Mouse (Mus musculus) urinary bladder, adult 2 months (tissue): ENCODE results near the gene Jak1. TPM values are rescaled to one million over a fixed set of nuclear protein-coding genes. Genes with fewer than 3 reads are reported as not detected.

ENCODE experiments used
- DNase-seq: peaks from one replicate; pipeline ENCODE4 v3.0.0; 2022; ENCODE audit warnings: low spot score
- polyA plus RNA-seq: library from polyadenylated mRNA; depleted of rRNA; stranded (reverse); fragments of >200 nt; gene quantifications from 2 replicates; pipeline ENCODE4 v1.2.3, GENCODE M21; 2012

Gene Jak1
- polyA plus RNA-seq, 1 experiment: 64.0 TPM

- peak; percentile 18 for DNase-seq
These were observed 25.5 kb downstream of the Jak1 start for GRCm38 (mm10) chr4:101239313-101240162.

- no peak for DNase-seq
These were observed 26.5 kb downstream of the Jak1 start for GRCm38 (mm10) chr4:101238589-101238988.

GRCm38 (mm10) chr4:101236797-101237196, 28.3 kb downstream of the Jak1 start:
- DNase-seq: no peak

GRCm38 (mm10) chr4:101235964-101236363, 29.1 kb downstream of the Jak1 start:
- no peak for DNase-seq

- no peak for DNase-seq
These were observed 30.3 kb downstream of the Jak1 start for GRCm38 (mm10) chr4:101234753-101235152.

GRCm38 (mm10) chr4:101234332-101234731, 30.8 kb downstream of the Jak1 start:
- DNase-seq: no peak

- DNase-seq: no peak
These were observed 34.5 kb downstream of the Jak1 start for GRCm38 (mm10) chr4:101230621-101231020.

- no peak for DNase-seq
These were observed 37.7 kb downstream of the Jak1 start for GRCm38 (mm10) chr4:101227398-101227797.

- DNase-seq: no peak
These were observed 39.1 kb downstream of the Jak1 start for GRCm38 (mm10) chr4:101225984-101226383.

GRCm38 (mm10) chr4:101220946-101221345, 44.1 kb downstream of the Jak1 start:
- DNase-seq: no peak

GRCm38 (mm10) chr4:101219839-101220238, 45.2 kb downstream of the Jak1 start:
- no peak for DNase-seq

- no peak for DNase-seq
These were observed 48.0 kb downstream of the Jak1 start for GRCm38 (mm10) chr4:101217026-101217540.

GRCm38 (mm10) chr4:101216286-101216685, 48.8 kb downstream of the Jak1 start:
- no peak for DNase-seq

- no peak for DNase-seq
These were observed 51.6 kb downstream of the Jak1 start for GRCm38 (mm10) chr4:101213477-101213876.

GRCm38 (mm10) chr4:101207492-101207891, 57.6 kb downstream of the Jak1 start:
- DNase-seq: no peak

GRCm38 (mm10) chr4:101203518-101203917, 61.6 kb downstream of the Jak1 start:
- no peak for DNase-seq

GRCm38 (mm10) chr4:101202626-101203025, 62.5 kb downstream of the Jak1 start:
- DNase-seq: no peak

GRCm38 (mm10) chr4:101199433-101200081, 65.5 kb downstream of the Jak1 start:
- no peak for DNase-seq

GRCm38 (mm10) chr4:101198333-101198732, 66.7 kb downstream of the Jak1 start:
- DNase-seq: no peak

- no peak for DNase-seq
These were observed 67.5 kb downstream of the Jak1 start for GRCm38 (mm10) chr4:101197421-101198170.

GRCm38 (mm10) chr4:101196407-101196806, 68.7 kb downstream of the Jak1 start:
- no peak for DNase-seq

GRCm38 (mm10) chr4:101194170-101194569, 70.9 kb downstream of the Jak1 start:
- DNase-seq: no peak
